Mouse (Mus musculus) liver, embryonic 16.5 days (tissue): ENCODE measurements around the gene Patj. TPM values are rescaled to one million over a fixed set of nuclear protein-coding genes. Genes with fewer than 3 reads are reported as not detected.

Experiments
- ATAC-seq: fragments of 200-750 bp; cut with Nextera tagmentation; 2 replicates; pipeline ENCODE4 v1.8.0; 2017; ENCODE audit warnings: low read depth, mild to moderate bottlenecking, moderate number of reproducible peaks, moderate library complexity
- H3K27ac ChIP-seq: fragments of 300-500 bp; sonication (generic); 2 replicates; pipeline ENCODE4 v1.5.1; 2014; ENCODE audit warnings: mild to moderate bottlenecking, low read length
- H3K27me3 ChIP-seq: fragments of 300-500 bp; sonication (generic); 2 replicates; pipeline ENCODE4 v1.6.1; 2014; ENCODE audit warnings: low read depth, low read length, mixed read lengths; ENCODE audit not compliant: control insufficient read depth, insufficient read depth
- H3K36me3 ChIP-seq: fragments of 300-500 bp; sonication (generic); 2 replicates; pipeline ENCODE4 v1.6.1; 2014; ENCODE audit warnings: mild to moderate bottlenecking; ENCODE audit not compliant: control insufficient read depth, insufficient read depth
- H3K4me1 ChIP-seq: fragments of 300-500 bp; sonication (generic); 2 replicates; pipeline ENCODE4 v1.6.1; 2014; ENCODE audit warnings: low read depth, low read length, mixed read lengths; ENCODE audit not compliant: control insufficient read depth
- H3K4me2 ChIP-seq: fragments of 300-500 bp; sonication (generic); 2 replicates; pipeline ENCODE4 v1.6.1; 2014; ENCODE audit warnings: low read depth, low read length, mixed read lengths
- H3K4me3 ChIP-seq: fragments of 300-500 bp; sonication (generic); 2 replicates; pipeline ENCODE4 v1.5.1; 2014; ENCODE audit warnings: low read depth, mild to moderate bottlenecking, low read length
- H3K9ac ChIP-seq: fragments of 300-500 bp; sonication (generic); 2 replicates; pipeline ENCODE4 v1.6.1; 2014; ENCODE audit warnings: low read depth, low read length
- H3K9me3 ChIP-seq: fragments of 300-500 bp; sonication (generic); replicated peaks from 2 replicates; pipeline ENCODE4 v1.6.1; 2016; ENCODE audit warnings: low read length; ENCODE audit not compliant: control insufficient read depth
- WGBS: fragments of 180-500 bp; shearing (Covaris S2); extraction: QIAGEN DNeasy Blood & Tissue Kit; methylation state at CpG from one replicate; pipeline ENCODE4 v1.1.7; 2014; ENCODE audit not compliant: insufficient replicate concordance; 5-methylcytosine and 5-hydroxymethylcytosine counted together
- polyA plus RNA-seq: library from polyadenylated mRNA; unstranded; fragments of >200 nt; fragmentation: Nextera tagmentation; extraction: Ambion mirVana; gene quantifications from 2 replicates; pipeline ENCODE4 v1.2.1, GENCODE M21; 2015

Gene Patj
- polyA plus RNA-seq, 1 experiment from 2014 or later, result 3.3 TPM

DNA sequence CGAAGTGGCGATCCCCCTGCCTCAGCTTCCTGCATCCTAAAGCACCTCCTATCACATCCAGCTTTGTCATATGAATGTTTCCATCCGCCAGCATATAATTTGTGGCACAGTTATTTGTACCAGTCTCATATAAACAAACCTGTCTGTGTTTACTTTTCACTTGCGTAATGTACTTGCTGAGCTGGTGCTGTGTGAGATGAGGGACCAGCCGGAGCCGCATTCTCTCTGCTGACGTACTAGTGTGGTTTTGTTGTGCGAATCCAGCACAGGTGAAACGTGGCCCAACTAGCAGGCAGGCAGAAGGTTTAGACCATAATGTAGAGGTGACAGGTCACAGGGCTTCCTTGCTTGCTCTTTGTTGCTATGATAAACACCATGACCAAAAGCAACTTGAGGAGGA is 171.9 kb downstream of the Patj start:
- Histone ChIP-seq H3K4me1 (no peaks in the 10 kb centered on the region), H3K27ac (no peak overlapping the region), H3K9ac (no peak overlapping the region), H3K4me2 (no peak overlapping the region), H3K9me3 (no peaks in the 10 kb centered on the region), H3K4me3 (no peak overlapping the region), H3K36me3 (no peaks in the 10 kb centered on the region), H3K27me3 (no peaks in the 10 kb centered on the region)
- 65% methylated on average over 9 of the region's 9 CpGs for WGBS
- peak; percentile 70 for ATAC-seq

DNA sequence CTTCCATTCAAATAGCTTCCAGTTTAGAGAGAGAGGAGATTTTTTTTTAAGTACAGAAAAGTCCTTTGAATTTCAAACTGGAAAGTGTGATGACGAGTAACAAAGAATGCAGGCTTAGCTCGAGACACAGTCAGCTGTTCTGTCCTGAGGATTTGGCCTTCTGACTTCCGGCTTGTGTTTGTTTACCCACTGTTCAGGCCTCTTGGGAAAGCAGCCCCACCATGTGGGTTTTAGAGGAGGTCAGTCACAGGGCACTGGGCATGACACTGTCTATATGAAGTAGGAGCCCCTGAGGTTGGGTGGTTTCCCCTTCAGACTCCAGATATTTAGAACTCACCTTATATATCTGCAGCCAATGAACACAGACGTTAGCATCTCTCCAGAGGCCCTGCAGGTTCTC is 174.3 kb downstream of the Patj start:
- ATAC-seq, result no peak
- WGBS, result 42% methylated on average over 4 of the region's 4 CpGs
- no peak overlapping the region for H3K9ac ChIP-seq
- H3K9me3 ChIP-seq, result no peaks in the 10 kb centered on the region
- no peak overlapping the region for H3K27ac ChIP-seq
- no peaks in the 10 kb centered on the region for H3K36me3 ChIP-seq
- H3K27me3 ChIP-seq, result no peaks in the 10 kb centered on the region
- H3K4me2 ChIP-seq, result no peak overlapping the region
- H3K4me3 ChIP-seq, result no peak overlapping the region
- H3K4me1 ChIP-seq, result no peaks in the 10 kb centered on the region

DNA sequence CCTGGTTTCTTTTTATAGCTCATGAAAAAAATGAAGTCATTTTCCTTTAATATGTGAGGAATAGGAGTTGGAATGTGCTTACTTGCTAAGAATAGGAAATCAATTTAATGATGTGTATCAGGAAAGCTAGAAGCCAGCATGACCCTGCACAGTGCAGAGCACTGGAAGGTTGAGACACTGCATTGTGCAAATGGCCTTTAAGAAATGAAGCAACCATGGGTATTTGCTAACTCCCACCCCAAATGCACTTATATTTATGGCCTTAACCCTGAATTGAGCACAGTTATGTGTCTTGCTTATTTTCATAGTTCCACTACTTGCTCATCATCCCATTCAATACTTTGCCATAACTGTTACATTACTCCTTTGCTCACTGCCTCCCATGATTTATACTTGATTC is 181.7 kb downstream of the Patj start:
- H3K4me1 ChIP-seq, result no peaks in the 10 kb centered on the region
- no peak overlapping the region for H3K27ac ChIP-seq
- no peaks in the 10 kb centered on the region for H3K36me3 ChIP-seq
- ATAC-seq, result no peak
- H3K27me3 ChIP-seq, result no peaks in the 10 kb centered on the region
- H3K9me3 ChIP-seq, result no peaks in the 10 kb centered on the region
- no peak overlapping the region for H3K9ac ChIP-seq
- no peak overlapping the region for H3K4me2 ChIP-seq
- H3K4me3 ChIP-seq, result no peak overlapping the region

DNA sequence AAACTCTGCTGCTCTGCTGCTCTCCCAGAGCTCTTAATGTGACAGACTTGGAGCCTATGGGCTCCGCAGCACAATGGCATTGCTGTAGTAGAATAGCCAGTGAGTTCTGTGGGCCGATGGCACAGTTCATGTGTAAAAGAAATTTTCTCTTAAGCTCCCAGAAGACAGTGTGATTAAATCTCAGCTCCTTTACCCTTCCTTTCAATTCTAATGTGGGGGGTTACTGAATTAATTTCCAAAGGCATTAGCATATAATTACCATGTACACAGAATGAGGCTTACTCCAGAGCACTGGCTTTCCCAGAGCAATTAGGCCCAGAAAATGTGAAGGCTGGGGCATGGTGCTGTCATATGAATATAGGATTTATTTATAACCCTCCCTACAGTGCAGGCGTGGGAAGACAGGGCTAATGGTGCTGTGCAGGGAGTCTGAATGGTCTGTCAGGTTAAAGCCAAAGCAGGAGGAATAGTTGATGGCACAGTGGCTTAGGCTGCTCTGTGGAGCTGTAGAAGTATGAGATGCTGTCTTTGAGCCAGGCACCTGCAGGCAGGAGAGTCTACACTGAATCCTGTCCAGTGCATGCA is 182.5 kb downstream of the Patj start:
- H3K9ac ChIP-seq, result no peak overlapping the region
- WGBS, result 65% methylated on average over 3 of the region's 3 CpGs
- no peak for ATAC-seq

DNA sequence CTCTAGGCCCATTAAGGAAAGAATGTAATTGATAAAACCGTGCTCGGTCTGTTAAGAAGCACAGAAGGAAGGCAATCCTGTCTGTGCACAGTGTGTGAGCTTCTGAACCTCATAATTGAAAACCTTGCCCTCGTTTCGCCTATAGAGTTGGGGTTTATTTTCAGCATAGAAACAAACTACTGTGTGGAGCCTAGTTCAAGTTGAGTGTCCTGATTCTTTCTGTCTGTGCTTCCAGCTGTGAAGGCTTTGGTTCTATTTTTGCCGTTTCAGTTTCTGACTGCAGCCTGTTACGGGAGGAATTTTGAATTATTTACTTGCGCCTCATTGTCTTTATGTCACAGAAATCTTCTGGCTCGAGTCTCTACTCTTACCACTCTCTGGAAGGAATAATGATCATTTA is 185.9 kb downstream of the Patj start:
- ATAC-seq, result no peak

More for the DNA sequence above, 182.5 kb downstream of the Patj start:
- Histone ChIP-seq H3K27me3 (no peaks in the 10 kb centered on the region), H3K27ac (no peak overlapping the region), H3K4me2 (no peak overlapping the region), H3K9me3 (no peaks in the 10 kb centered on the region), H3K36me3 (no peaks in the 10 kb centered on the region), H3K4me1 (no peaks in the 10 kb centered on the region), H3K4me3 (no peak overlapping the region)

DNA sequence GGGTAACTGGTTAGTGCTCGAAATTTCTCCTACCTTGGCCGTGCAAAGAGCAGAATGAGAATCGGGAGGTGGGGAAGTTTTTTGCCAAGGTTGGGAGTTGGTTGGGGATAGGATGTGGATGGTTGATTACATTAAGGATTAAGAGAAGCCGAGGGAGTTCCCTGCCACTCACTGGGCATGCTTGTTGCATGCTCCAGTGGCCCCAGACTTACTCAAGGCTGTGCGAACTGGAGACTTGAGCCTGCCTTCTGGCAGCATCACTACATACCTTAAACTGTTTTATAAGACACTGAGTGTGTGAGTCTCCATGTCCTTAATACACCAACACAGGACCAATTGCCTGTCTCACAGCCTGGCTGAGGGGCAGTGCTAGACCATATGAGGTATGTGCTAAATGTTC is 188.4 kb downstream of the Patj start:
- no peaks in the 10 kb centered on the region for H3K27me3 ChIP-seq

More for the DNA sequence above, 185.9 kb downstream of the Patj start:
- Histone ChIP-seq H3K4me1 (no peaks in the 10 kb centered on the region), H3K4me3 (no peak overlapping the region), H3K36me3 (no peaks in the 10 kb centered on the region), H3K9me3 (no peaks in the 10 kb centered on the region), H3K4me2 (no peak overlapping the region), H3K27ac (no peak overlapping the region), H3K9ac (no peak overlapping the region), H3K27me3 (no peaks in the 10 kb centered on the region)
- WGBS, result 63% methylated on average over 8 of the region's 8 CpGs

DNA sequence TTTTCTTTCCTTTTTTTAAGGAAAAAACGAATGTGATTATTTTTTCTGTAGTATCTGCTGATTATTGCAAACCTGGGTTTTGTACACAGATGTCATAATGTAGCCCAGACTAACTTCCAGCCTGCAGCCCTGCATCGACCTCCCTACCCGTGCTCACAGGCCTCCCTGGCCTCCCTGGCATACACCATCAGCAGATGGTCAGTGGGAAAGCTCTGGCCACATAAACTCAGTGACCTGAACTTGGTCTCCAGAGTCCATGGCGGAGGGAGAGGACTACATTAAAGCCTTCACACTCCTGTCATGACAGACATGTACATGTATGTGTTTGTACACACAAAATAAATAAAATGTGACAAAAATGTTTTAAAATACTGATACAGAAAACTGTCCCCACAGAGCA is 190.7 kb downstream of the Patj start:
- no peak for ATAC-seq
- WGBS, result 59% methylated on average over 4 of the region's 4 CpGs
- no peak overlapping the region for H3K9ac ChIP-seq
- no peaks in the 10 kb centered on the region for H3K27me3 ChIP-seq
- H3K27ac ChIP-seq, result no peak overlapping the region
- no peaks in the 10 kb centered on the region for H3K36me3 ChIP-seq
- no peaks in the 10 kb centered on the region for H3K9me3 ChIP-seq
- H3K4me2 ChIP-seq, result no peak overlapping the region
- no peaks in the 10 kb centered on the region for H3K4me1 ChIP-seq
- H3K4me3 ChIP-seq, result no peak overlapping the region

More for the DNA sequence above, 188.4 kb downstream of the Patj start:
- Histone ChIP-seq H3K4me2 (no peak overlapping the region), H3K27ac (no peak overlapping the region), H3K9ac (no peak overlapping the region), H3K4me3 (no peak overlapping the region), H3K9me3 (no peaks in the 10 kb centered on the region), H3K36me3 (no peaks in the 10 kb centered on the region), H3K4me1 (no peaks in the 10 kb centered on the region)
- WGBS, result 56% methylated on average over 5 of the region's 5 CpGs
- ATAC-seq, result no peak

DNA sequence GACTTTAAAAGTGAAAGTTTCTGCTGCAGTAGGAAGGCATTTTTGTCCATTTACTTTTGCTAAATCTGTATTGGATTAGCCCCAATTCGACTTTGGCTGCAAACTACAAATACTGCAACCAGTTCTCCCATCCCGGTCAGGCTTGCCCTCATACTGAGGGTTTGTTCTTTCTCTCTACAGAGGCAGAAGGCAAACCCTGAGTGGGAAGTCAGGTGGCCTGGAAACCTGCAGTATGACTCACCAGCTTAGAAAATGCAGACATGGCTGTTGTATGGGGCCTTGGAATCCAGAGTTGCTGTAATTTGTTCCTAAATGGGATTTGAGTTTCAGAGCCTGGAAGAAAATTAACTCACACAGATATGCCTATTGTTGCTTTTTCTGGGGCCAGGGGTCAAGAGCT is 192.1 kb downstream of the Patj start:
- 62% methylated on average over 2 of the region's 2 CpGs for WGBS
- Histone ChIP-seq H3K36me3 (no peaks in the 10 kb centered on the region), H3K9ac (no peak overlapping the region), H3K4me2 (no peak overlapping the region), H3K4me1 (no peaks in the 10 kb centered on the region), H3K4me3 (no peak overlapping the region), H3K9me3 (no peaks in the 10 kb centered on the region), H3K27me3 (no peaks in the 10 kb centered on the region), H3K27ac (no peak overlapping the region)
- ATAC-seq, result no peak

DNA sequence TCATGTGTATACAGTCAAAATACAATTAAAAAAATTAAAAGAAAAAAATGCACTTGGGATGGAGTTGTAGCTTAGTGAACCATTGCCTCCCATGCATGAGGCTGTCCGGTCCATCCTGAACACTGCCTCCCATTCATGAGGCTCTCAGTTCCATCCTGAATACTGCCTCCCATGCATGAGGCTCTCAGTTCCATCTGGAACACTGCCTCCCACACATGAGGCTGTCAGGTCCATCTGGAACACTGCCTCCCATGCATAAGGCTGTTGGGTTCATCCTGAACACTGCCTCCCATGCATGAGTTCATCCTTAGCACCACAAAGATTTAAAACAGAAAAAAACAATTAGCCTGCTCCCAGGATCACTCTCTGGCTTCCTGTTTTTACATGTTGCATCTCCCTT is 198.4 kb downstream of the Patj start:
- ATAC-seq, result no peak
- 74% methylated on average over 1 of the region's 1 CpGs for WGBS

More for the DNA sequence above, 198.4 kb downstream of the Patj start:
- Histone ChIP-seq H3K27me3 (no peaks in the 10 kb centered on the region), H3K36me3 (no peaks in the 10 kb centered on the region), H3K9me3 (no peaks in the 10 kb centered on the region), H3K4me3 (no peak overlapping the region), H3K4me2 (no peak overlapping the region), H3K9ac (no peak overlapping the region), H3K27ac (no peak overlapping the region), H3K4me1 (no peaks in the 10 kb centered on the region)
